Mouse (Mus musculus) MEL (cell line): Measurements from ENCODE around the gene Hmcn2.

ENCODE experiments used
- EP300 ChIP-seq, 2 experiments: IDR thresholded peaks; 2 replicates each; pipeline ENCODE4 v1.6.1; 2011; ENCODE audit warnings: improper control_type of control experiment in 2 of 2, low read length in 2 of 2, low read depth in 1 of 2, mild to moderate bottlenecking in 1 of 2
- GATA1 ChIP-seq: IDR thresholded peaks from 2 replicates; pipeline ENCODE4 v1.6.1; 2011; ENCODE audit warnings: low read depth, low read length, improper control_type of control experiment
- USF2 ChIP-seq, 2 experiments: IDR thresholded peaks; 2 replicates each; pipeline ENCODE4 v1.6.1; 2011 to 2012; ENCODE audit warnings: improper control_type of control experiment in 2 of 2, low read length in 2 of 2, borderline replicate concordance in 1 of 2, inconsistent platforms in 1 of 2, low read depth in 1 of 2, mild to moderate bottlenecking in 1 of 2; ENCODE audit not compliant: insufficient read depth in 1 of 2

- TF ChIP-seq EP300 (IDR thresholded peaks at IDR 0.05; ENCODE audit: low read depth in 1 of 2, low read length in 2 of 2): no peak
- no peak for TF ChIP-seq USF2 (IDR thresholded peaks at IDR 0.05; ENCODE audit: borderline replicate concordance in 1 of 2, insufficient read depth in 1 of 2, low read depth in 1 of 2, low read length in 2 of 2)
- no peak for TF ChIP-seq GATA1
These were observed 176.3 kb downstream of the Hmcn2 start for GRCm38 (mm10) chr2:31490556-31490955.
